Comparison of ENCODE assay signal across 12 mouse cellular contexts in genomic region chr5:145129124-145129523, GRCm38 (mm10). TPM values are rescaled to one million over a fixed set of nuclear protein-coding genes. Genes with fewer than 3 reads are reported as not detected.
A peak's percentile ranks its signal among the peaks of the same experiment; 100 is the strongest.
DNase-seq lines count a peak whose midpoint lies in the region; ATAC-seq and TF ChIP-seq lines count a peak whose summit lies in the region.
"Had no signal": no experiment of that assay in that cellular context is flagged by ENCODE, and none has a peak within 500 bp of the region (broad histone marks: within the 10 kb centered on the region; RNA-seq: fewer than 3 reads in every experiment).

No protein-coding gene starts in this region.

- TF ChIP-seq POLR2A in heart, adult 2 months (IDR thresholded peaks at IDR 0.05; ENCODE audit: insufficient read depth, low read depth, low read length): no peak

- H3K27ac ChIP-seq in heart, adult 2 months: no peak overlapping the region
- no peak overlapping the region for H3K27ac ChIP-seq in heart, embryonic 11.5 days (ENCODE audit: low read depth, low read length)
- H3K27ac ChIP-seq in left cerebral cortex, adult 2 months: peak overlapping the region; percentile 89
- H3K27ac ChIP-seq in forebrain, embryonic 14.5 days (ENCODE audit: low read depth, low read length): no peak overlapping the region
- H3K27ac ChIP-seq: neural tube, embryonic 15.5 days had no signal

- no peaks in the 10 kb centered on the region for H3K79me2 ChIP-seq in heart, adult 2 months (replicated peaks; ENCODE audit: control insufficient read depth, insufficient read depth, low read length)

- peaks cover 6% of the 10 kb centered on the region for H3K4me1 ChIP-seq in heart, adult 2 months (ENCODE audit: control insufficient read depth, insufficient read depth, low read length)
- no peaks in the 10 kb centered on the region for H3K4me1 ChIP-seq in heart, embryonic 11.5 days (ENCODE audit: control insufficient read depth, insufficient read depth, low read length)
- H3K4me1 ChIP-seq in forebrain, embryonic 14.5 days (ENCODE audit: control insufficient read depth, insufficient read depth, low read length): no peaks in the 10 kb centered on the region
- H3K4me1 ChIP-seq: neural tube, embryonic 15.5 days had no signal

- no peak for TF ChIP-seq EP300 in heart, adult 2 months (IDR thresholded peaks at IDR 0.05; ENCODE audit: insufficient read depth, low read depth, low read length)

- H3K4me2 ChIP-seq in heart, embryonic 11.5 days: no peak overlapping the region
- no peak overlapping the region for H3K4me2 ChIP-seq in forebrain, embryonic 14.5 days (ENCODE audit: low read length)
- H3K4me2 ChIP-seq: neural tube, embryonic 15.5 days had no signal

- WGBS in heart, adult 2 months: 60% methylated on average over 4 of the region's 4 CpGs
- 85% methylated on average over 4 of the region's 4 CpGs for WGBS in heart, embryonic 11.5 days (ENCODE audit: insufficient replicate concordance)
- WGBS in forebrain, embryonic 14.5 days: 97% methylated on average over 4 of the region's 4 CpGs

- no peak overlapping the region for H3K9ac ChIP-seq in heart, adult 2 months (ENCODE audit: low read depth, low read length)
- no peak overlapping the region for H3K9ac ChIP-seq in heart, embryonic 11.5 days (ENCODE audit: low read depth, low read length)
- H3K9ac ChIP-seq in forebrain, embryonic 14.5 days (ENCODE audit: low read length): no peak overlapping the region
- H3K9ac ChIP-seq: neural tube, embryonic 15.5 days had no signal

- peak; percentile 33 to 51 for DNase-seq in heart, adult 2 months
- no peak for DNase-seq in left cerebral cortex, adult 2 months (ENCODE audit: extremely low spot score in 1 of 2, low spot score in 2 of 2)
- no peak for DNase-seq in left cerebral cortex, postnatal 4 days
- DNase-seq in NIH3T3 (ENCODE audit: low read depth): peak; percentile 60
- peak; percentile 49 to 50 for DNase-seq in heart, postnatal 10 days
- DNase-seq in forebrain, embryonic 14.5 days (ENCODE audit: low spot score): no peak
- DNase-seq: cerebellum, adult 9-11 months; thymus, postnatal 14 days had no signal

- no peaks in the 10 kb centered on the region for H3K36me3 ChIP-seq in heart, adult 2 months (ENCODE audit: control insufficient read depth, insufficient read depth, low read length)
- peaks cover 57% of the 10 kb centered on the region for H3K36me3 ChIP-seq in heart, embryonic 11.5 days (ENCODE audit: control insufficient read depth, insufficient read depth, low read length)
- H3K36me3 ChIP-seq in forebrain, embryonic 14.5 days (ENCODE audit: control insufficient read depth, insufficient read depth, low read length): peaks cover 94% of the 10 kb centered on the region

- no peaks in the 10 kb centered on the region for H3K9me3 ChIP-seq in heart, embryonic 11.5 days (replicated peaks; ENCODE audit: control insufficient read depth, low read length)
- no peaks in the 10 kb centered on the region for H3K9me3 ChIP-seq in forebrain, embryonic 14.5 days (replicated peaks; ENCODE audit: control insufficient read depth, low read length)
- H3K9me3 ChIP-seq: neural tube, embryonic 15.5 days had no signal

- H3K27me3 ChIP-seq in heart, adult 2 months (ENCODE audit: control insufficient read depth, insufficient read depth, low read length): no peaks in the 10 kb centered on the region
- H3K27me3 ChIP-seq in heart, embryonic 11.5 days (ENCODE audit: control insufficient read depth, insufficient read depth, low read length): no peaks in the 10 kb centered on the region
- H3K27me3 ChIP-seq in forebrain, embryonic 14.5 days (replicated peaks; ENCODE audit: control insufficient read depth, insufficient read depth, low read length): no peaks in the 10 kb centered on the region
- H3K27me3 ChIP-seq: neural tube, embryonic 15.5 days had no signal

- ATAC-seq in heart, embryonic 11.5 days (replicated peaks; ENCODE audit: insufficient number of reproducible peaks, low FRiP score, low TSS enrichment): no peak
- no peak for ATAC-seq in forebrain, embryonic 14.5 days
- ATAC-seq in monocyte, adult 5-6 weeks (replicated peaks; ENCODE audit: insufficient number of reproducible peaks, low FRiP score, low TSS enrichment, poor library complexity, severe bottlenecking): no peak
- ATAC-seq: CD4-positive, CD25-positive, alpha-beta regulatory T cell, adult 4 months had no signal

- TF ChIP-seq CTCF in heart, adult 2 months (IDR thresholded peaks at IDR 0.05): no peak
- no peak for TF ChIP-seq CTCF in left cerebral cortex, adult 2 months (IDR thresholded peaks at IDR 0.05)

- H3K4me3 ChIP-seq in heart, adult 2 months: no peak overlapping the region
- H3K4me3 ChIP-seq in heart, embryonic 11.5 days (ENCODE audit: low read depth, low read length): no peak overlapping the region
- H3K4me3 ChIP-seq in left cerebral cortex, adult 2 months: no peak overlapping the region
- H3K4me3 ChIP-seq in forebrain, embryonic 14.5 days (ENCODE audit: low read depth, low read length): no peak overlapping the region
- H3K4me3 ChIP-seq: neural tube, embryonic 15.5 days had no signal

- intact Hi-C loops in heart, adult 2 months (cut with DNase I): no loop called here
- intact Hi-C loops in left cerebral cortex, adult 2 months (cut with DNase I): no loop called here
- intact Hi-C loops in left cerebral cortex, postnatal 4 days (cut with DNase I): no loop called here
- intact Hi-C loops in heart, postnatal 10 days (cut with DNase I): no loop called here

RNA-seq across cellular contexts. Expression of gene Pdap1, which starts 10.9 kb away (rescaled TPM):
- 10 to 100 TPM; 37.8 to 38.5 TPM for total RNA-seq in heart, adult 2 months (2021)
- 16.1 and 19.5 TPM in 2 replicates for polyA plus RNA-seq in heart, adult 2 months (2012; rRNA removed)
- 76.5 and 92.4 TPM in 2 replicates for polyA plus RNA-seq in heart, embryonic 11.5 days (2014; fragmentation: Nextera tagmentation; extraction: Ambion mirVana)
- total RNA-seq in left cerebral cortex, adult 2 months (2021): 10 to 100 TPM; 92.5 to 96.0 TPM
- total RNA-seq in left cerebral cortex, postnatal 4 days (2021): 100 to 1,000 TPM; 136 to 144 TPM
- total RNA-seq in heart, postnatal 10 days (2021): 10 to 100 TPM; 54.8 to 55.9 TPM
- polyA plus RNA-seq in forebrain, embryonic 14.5 days (2014; fragmentation: Nextera tagmentation; extraction: Ambion mirVana): 98.8 and 102 TPM in 2 replicates
- total RNA-seq in monocyte, adult 5-6 weeks (2017): 93.1 to 106 TPM (median 95.5 TPM) in 3 replicates

RNA-seq across cellular contexts. Expression of gene Bud31, which starts 11.0 kb away (rescaled TPM):
- 10 to 100 TPM; 56.5 to 66.5 TPM for total RNA-seq in heart, adult 2 months (2021)
- 36.6 and 48.0 TPM in 2 replicates for polyA plus RNA-seq in heart, adult 2 months (2012; rRNA removed)
- 172 and 179 TPM in 2 replicates for polyA plus RNA-seq in heart, embryonic 11.5 days (2014; fragmentation: Nextera tagmentation; extraction: Ambion mirVana)
- total RNA-seq in left cerebral cortex, adult 2 months (2021): 10 to 100 TPM; 69.4 to 69.6 TPM
- 100 to 1,000 TPM; 101 to 104 TPM for total RNA-seq in left cerebral cortex, postnatal 4 days (2021)
- 10 to 100 TPM; 76.8 to 77.1 TPM for total RNA-seq in heart, postnatal 10 days (2021)
- polyA plus RNA-seq in forebrain, embryonic 14.5 days (2014; fragmentation: Nextera tagmentation; extraction: Ambion mirVana): 226 and 245 TPM in 2 replicates
- 212 to 285 TPM (median 240 TPM) in 3 replicates for total RNA-seq in monocyte, adult 5-6 weeks (2017)

RNA-seq across cellular contexts. Expression of gene Arpc1b, which starts 15.1 kb away (rescaled TPM):
- 10 to 100 TPM; 60.8 to 75.0 TPM for total RNA-seq in heart, adult 2 months (2021)
- polyA plus RNA-seq in heart, adult 2 months (2012; rRNA removed): 133 and 137 TPM in 2 replicates
- polyA plus RNA-seq in heart, embryonic 11.5 days (2014; fragmentation: Nextera tagmentation; extraction: Ambion mirVana): 95.4 and 127 TPM in 2 replicates
- 10 to 100 TPM; 19.0 to 23.5 TPM for total RNA-seq in left cerebral cortex, adult 2 months (2021)
- 10 to 100 TPM; 25.7 to 28.3 TPM for total RNA-seq in left cerebral cortex, postnatal 4 days (2021)
- total RNA-seq in heart, postnatal 10 days (2021): 100 to 1,000 TPM; 135 to 140 TPM
- polyA plus RNA-seq in forebrain, embryonic 14.5 days (2014; fragmentation: Nextera tagmentation; extraction: Ambion mirVana): 48.8 and 50.3 TPM in 2 replicates
- total RNA-seq in monocyte, adult 5-6 weeks (2017): 406 to 524 TPM (median 463 TPM) in 3 replicates

RNA-seq across cellular contexts. Expression of gene Ptcd1, which starts 37.8 kb away (rescaled TPM):
- 10 to 100 TPM; 24.0 to 27.0 TPM for total RNA-seq in heart, adult 2 months (2021)
- polyA plus RNA-seq in heart, adult 2 months (2012; rRNA removed): 13.2 and 16.8 TPM in 2 replicates
- polyA plus RNA-seq in heart, embryonic 11.5 days (2014; fragmentation: Nextera tagmentation; extraction: Ambion mirVana): 7.4 and 10.7 TPM in 2 replicates
- total RNA-seq in left cerebral cortex, adult 2 months (2021): 10 to 100 TPM; 19.4 to 21.9 TPM
- total RNA-seq in left cerebral cortex, postnatal 4 days (2021): 10 to 100 TPM; 19.3 to 19.6 TPM
- 10 to 100 TPM; 22.6 to 29.2 TPM for total RNA-seq in heart, postnatal 10 days (2021)
- 16.8 and 21.6 TPM in 2 replicates for polyA plus RNA-seq in forebrain, embryonic 14.5 days (2014; fragmentation: Nextera tagmentation; extraction: Ambion mirVana)
- 14.4 to 20.3 TPM (median 16.1 TPM) in 3 replicates for total RNA-seq in monocyte, adult 5-6 weeks (2017)

RNA-seq across cellular contexts. Expression of gene Cpsf4, which starts 37.9 kb away (rescaled TPM):
- total RNA-seq in heart, adult 2 months (2021): 10 to 100 TPM; 10.4 to 12.1 TPM
- 11.0 and 12.5 TPM in 2 replicates for polyA plus RNA-seq in heart, adult 2 months (2012; rRNA removed)
- polyA plus RNA-seq in heart, embryonic 11.5 days (2014; fragmentation: Nextera tagmentation; extraction: Ambion mirVana): 15.1 and 17.2 TPM in 2 replicates
- 10 to 100 TPM; 25.6 to 26.0 TPM for total RNA-seq in left cerebral cortex, adult 2 months (2021)
- total RNA-seq in left cerebral cortex, postnatal 4 days (2021): 10 to 100 TPM; 35.2 to 36.4 TPM
- total RNA-seq in heart, postnatal 10 days (2021): 10 to 100 TPM; 13.2 to 13.7 TPM
- 28.9 and 31.1 TPM in 2 replicates for polyA plus RNA-seq in forebrain, embryonic 14.5 days (2014; fragmentation: Nextera tagmentation; extraction: Ambion mirVana)
- total RNA-seq in monocyte, adult 5-6 weeks (2017): 24.9 to 38.9 TPM (median 31.3 TPM) in 3 replicates

Comparison
In these comparisons a context has a peak if more than half of its experiments do, and no peak if none do; other contexts are left out.
1. DNase-seq: peak in heart, adult 2 months (2 of 2), NIH3T3 (single experiment) and heart, postnatal 10 days (2 of 2); none in left cerebral cortex, adult 2 months (0 of 2), left cerebral cortex, postnatal 4 days (single experiment) and forebrain, embryonic 14.5 days (single experiment).